Mouse (Mus musculus) embryonic fibroblast, embryonic 13.5 days (primary cell): ENCODE measurements around the gene Stx7.

Experiments
- CTCF ChIP-seq: IDR thresholded peaks from 2 replicates; pipeline ENCODE4 v1.5.1; 2011; ENCODE audit warnings: mild to moderate bottlenecking, control low read depth, low read length, moderate library complexity, borderline replicate concordance; ENCODE audit not compliant: insufficient read depth
- POLR2A ChIP-seq: IDR thresholded peaks from 2 replicates; pipeline ENCODE4 v1.6.1; 2011; ENCODE audit warnings: low read depth, mild to moderate bottlenecking, control low read depth, low read length, moderate library complexity

DNA sequence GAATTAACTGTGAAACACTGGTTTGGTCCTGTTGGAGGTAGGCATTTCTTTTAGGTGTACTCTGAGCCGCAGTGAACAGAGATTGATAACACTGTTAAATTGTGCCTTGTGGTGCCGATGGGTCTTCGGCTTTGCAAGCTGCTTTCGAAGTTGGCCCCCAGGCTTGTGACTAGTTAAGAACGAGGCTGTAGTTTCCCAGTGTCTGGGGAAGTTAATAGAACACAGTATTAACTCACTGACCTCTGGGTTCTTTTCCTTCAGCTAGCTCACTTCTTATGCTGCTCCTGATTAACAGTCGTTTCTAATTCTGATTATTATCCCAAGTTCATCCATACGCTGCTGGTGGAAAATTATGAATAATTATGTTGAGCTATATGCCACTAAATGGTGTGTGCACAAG, 984 bp downstream of the Stx7 start:
- no peak for TF ChIP-seq CTCF
- TF ChIP-seq POLR2A = no peak
